Mouse (Mus musculus) c-Kit-positive CD71-positive TER-119-positive erythroid progenitor cells, embryonic 14.5 days (primary cell): ENCODE data around the gene Rheb.
"Not testable (repeated sequence)": the region's sequence is repeated elsewhere in the genome, so short reads cannot be mapped to it uniquely, and the experiment has no call there.

Experiments
- DNase-seq: peaks from one replicate; pipeline ENCODE4 v3.0.0-alpha.2; 2013; ENCODE audit warnings: low spot score

The Rheb gene

GRCm38 (mm10) chr5:24792961-24793360, 49.5 kb downstream of the Rheb start:
- DNase-seq: no peak

GRCm38 (mm10) chr5:24782957-24783356, 59.5 kb downstream of the Rheb start:
- DNase-seq: no peak

- no peak for DNase-seq
These were observed 61.4 kb downstream of the Rheb start for GRCm38 (mm10) chr5:24781048-24781447.

- DNase-seq: peak; percentile 20
These were observed 62.4 kb downstream of the Rheb start for GRCm38 (mm10) chr5:24779881-24780512.

GRCm38 (mm10) chr5:24779321-24779720, 63.1 kb downstream of the Rheb start:
- DNase-seq: no peak

- no peak for DNase-seq
These were observed 63.6 kb downstream of the Rheb start for GRCm38 (mm10) chr5:24778843-24779140.

- DNase-seq: no peak
These were observed 64.2 kb downstream of the Rheb start for GRCm38 (mm10) chr5:24778082-24778842.

GRCm38 (mm10) chr5:24776681-24777080, 65.7 kb downstream of the Rheb start:
- no peak for DNase-seq

- not testable (repeated sequence) for DNase-seq
These were observed 67.9 kb downstream of the Rheb start for GRCm38 (mm10) chr5:24774549-24774948.

GRCm38 (mm10) chr5:24757816-24758215, 84.6 kb downstream of the Rheb start, which contains the start of gene Crygn:
Gene Crygn (minus strand): TSS chr5:24758008.
- no peak for DNase-seq

- no peak for DNase-seq
These were observed 85.5 kb downstream of the Rheb start for GRCm38 (mm10) chr5:24756931-24757330.
